Mouse (Mus musculus): ENCODE results near the gene Ccpg1.

DNA sequence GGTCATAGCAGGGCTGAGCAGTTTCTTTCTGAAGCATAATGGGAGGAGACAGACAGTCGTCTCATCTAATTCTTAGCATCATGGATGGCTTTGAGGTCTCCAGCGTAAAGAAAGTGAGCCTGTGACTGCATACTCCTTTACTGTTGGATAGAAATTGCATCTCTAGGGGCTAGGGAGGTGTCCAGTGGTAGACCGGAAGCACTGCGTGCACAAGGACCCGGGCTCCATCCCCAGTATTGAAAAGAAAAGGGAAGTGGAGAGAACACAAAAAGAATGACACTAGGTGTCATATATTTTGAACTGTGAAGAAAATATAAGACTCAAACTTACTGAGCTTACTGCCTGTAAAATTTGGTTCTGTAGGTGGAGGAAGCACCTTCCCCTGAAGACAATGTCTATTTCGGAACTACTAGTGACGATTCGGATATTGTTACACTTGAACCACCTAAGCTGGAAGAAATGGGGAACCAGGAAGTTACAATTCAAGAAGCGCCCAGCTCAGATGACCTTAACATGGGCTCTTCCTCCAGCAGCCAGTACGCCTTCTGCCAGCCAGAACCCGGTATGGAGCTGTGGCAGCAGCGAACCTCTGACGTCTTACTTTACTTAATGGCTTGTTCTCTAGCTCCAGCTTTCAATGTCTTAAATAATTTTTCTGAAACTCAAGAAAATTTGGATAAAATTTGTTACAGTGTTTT, 16.2 kb downstream of the Ccpg1 start:
- no peak for TF ChIP-seq CTCF (IDR thresholded peaks at IDR 0.05; ENCODE audit: low read depth, low read length)
- no peak for TF ChIP-seq POLR2A (IDR thresholded peaks at IDR 0.05; ENCODE audit: insufficient read depth, low read length)
- no peak for TF ChIP-seq EP300 (IDR thresholded peaks at IDR 0.05; ENCODE audit: insufficient read depth, low read depth, low read length)

All from ES-Bruce4 (cell line).